Mouse (Mus musculus): Measurements from ENCODE around the gene Mrpl22. TPM values are rescaled to one million over a fixed set of nuclear protein-coding genes. Genes with fewer than 3 reads are reported as not detected.

The Mrpl22 gene
- polyA plus RNA-seq, 1 experiment, result 15.5 TPM

DNA sequence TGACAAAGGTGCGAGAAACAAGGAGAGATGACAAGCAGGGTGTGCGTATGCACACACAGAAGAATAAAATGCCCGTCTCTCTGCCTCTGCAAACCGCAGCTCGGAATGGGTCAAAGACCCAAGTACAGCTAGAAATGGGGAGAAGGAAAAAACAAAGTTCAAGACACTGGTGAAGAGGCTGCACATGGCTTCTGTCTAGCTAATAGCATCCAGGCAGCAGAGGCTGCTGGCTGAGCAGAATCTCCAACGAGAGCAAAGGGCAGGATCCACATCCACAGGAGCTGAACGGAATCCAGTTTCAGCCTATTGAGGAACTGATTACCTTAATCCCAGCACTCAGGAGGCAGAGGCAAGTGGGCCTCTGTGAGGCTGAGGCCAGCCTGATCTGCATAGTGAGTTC is 9.3 kb downstream of the Mrpl22 start:
- H3K4me1 ChIP-seq (ENCODE audit: control insufficient read depth, insufficient read depth, insufficient read length), result peaks cover 13% of the 10 kb centered on the region
- 95% methylated on average over 7 of the region's 7 CpGs for WGBS
- no peak for DNase-seq (ENCODE audit: low read depth in 1 of 2, low spot score in 2 of 2)
- no peak for TF ChIP-seq POLR2A (IDR thresholded peaks at IDR 0.05; ENCODE audit: low read depth, low read length)
- no peak for TF ChIP-seq CTCF (IDR thresholded peaks at IDR 0.05; ENCODE audit: extremely low read depth, insufficient read depth, insufficient read length, insufficient replicate concordance)
- no peaks in the 10 kb centered on the region for H3K27me3 ChIP-seq (ENCODE audit: control insufficient read depth, insufficient read depth, low read length)
- no peak overlapping the region for H3K4me3 ChIP-seq (ENCODE audit: extremely low read depth, insufficient read depth, insufficient read length)
- 0 out of 2 replicates have a peak overlapping the region, but pooled peaks have one; percentile 5 for H3K27ac ChIP-seq (ENCODE audit: insufficient read depth, low read length)
- H3K36me3 ChIP-seq (ENCODE audit: control insufficient read depth, insufficient read depth, low read length), result peaks cover 15% of the 10 kb centered on the region

- WGBS, result 0% methylated on average over 3 of the region's 3 CpGs
- TF ChIP-seq POLR2A (IDR thresholded peaks at IDR 0.05; ENCODE audit: low read depth, low read length) (peak; percentile 3; the same call in 1 of the 2 replicates), CTCF (IDR thresholded peaks at IDR 0.05; ENCODE audit: extremely low read depth, insufficient read depth, insufficient read length, insufficient replicate concordance) (no peak)
- H3K27ac ChIP-seq (ENCODE audit: insufficient read depth, low read length), result peak overlapping the region; percentile 73
- H3K36me3 ChIP-seq (ENCODE audit: control insufficient read depth, insufficient read depth, low read length), result peaks cover 14% of the 10 kb centered on the region
- peak overlapping the region; percentile 57; the same call in 1 of the 2 replicates for H3K4me3 ChIP-seq (ENCODE audit: extremely low read depth, insufficient read depth, insufficient read length)
- DNase-seq (ENCODE audit: low read depth in 1 of 2, low spot score in 2 of 2), result peak in 1 of 2 experiments; percentile 35
- H3K4me1 ChIP-seq (ENCODE audit: control insufficient read depth, insufficient read depth, insufficient read length), result peaks cover 13% of the 10 kb centered on the region
- no peaks in the 10 kb centered on the region for H3K27me3 ChIP-seq (ENCODE audit: control insufficient read depth, insufficient read depth, low read length)
Measured at GRCm38 (mm10) chr11:58183579-58183978, 12.1 kb downstream of the Mrpl22 start.

DNA sequence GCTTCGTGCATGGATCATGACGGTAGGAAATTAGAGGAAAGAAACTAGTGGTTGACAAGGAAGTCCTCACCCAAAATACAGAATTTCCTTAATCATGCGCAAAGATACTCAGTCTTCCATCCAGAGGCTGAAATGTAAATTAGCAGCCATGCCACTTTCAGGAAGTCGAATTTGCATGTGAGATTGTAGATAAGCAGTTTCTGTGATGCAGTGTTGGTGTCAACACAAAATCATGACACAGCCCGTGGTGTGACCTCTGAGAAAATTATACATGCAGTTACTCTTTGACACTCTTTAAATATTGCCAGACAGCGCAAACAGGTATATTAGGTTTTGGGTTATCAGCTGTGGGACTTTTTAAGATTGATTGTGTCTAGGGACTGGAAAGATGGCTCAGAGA is 18.2 kb downstream of the Mrpl22 start:
- peaks cover 4% of the 10 kb centered on the region; the same call in 1 of the 2 replicates for H3K4me1 ChIP-seq (ENCODE audit: control insufficient read depth, insufficient read depth, insufficient read length)
- DNase-seq (ENCODE audit: low read depth in 1 of 2, low spot score in 2 of 2), result no peak
- H3K36me3 ChIP-seq (ENCODE audit: control insufficient read depth, insufficient read depth, low read length), result peaks cover 22% of the 10 kb centered on the region
- TF ChIP-seq POLR2A (IDR thresholded peaks at IDR 0.05; ENCODE audit: low read depth, low read length) (no peak), CTCF (IDR thresholded peaks at IDR 0.05; ENCODE audit: extremely low read depth, insufficient read depth, insufficient read length, insufficient replicate concordance) (no peak)
- H3K27me3 ChIP-seq (ENCODE audit: control insufficient read depth, insufficient read depth, low read length), result no peaks in the 10 kb centered on the region
- no peak overlapping the region for H3K4me3 ChIP-seq (ENCODE audit: extremely low read depth, insufficient read depth, insufficient read length)
- H3K27ac ChIP-seq (ENCODE audit: insufficient read depth, low read length), result no peak overlapping the region
- 88% methylated on average over 6 of the region's 6 CpGs for WGBS

DNA sequence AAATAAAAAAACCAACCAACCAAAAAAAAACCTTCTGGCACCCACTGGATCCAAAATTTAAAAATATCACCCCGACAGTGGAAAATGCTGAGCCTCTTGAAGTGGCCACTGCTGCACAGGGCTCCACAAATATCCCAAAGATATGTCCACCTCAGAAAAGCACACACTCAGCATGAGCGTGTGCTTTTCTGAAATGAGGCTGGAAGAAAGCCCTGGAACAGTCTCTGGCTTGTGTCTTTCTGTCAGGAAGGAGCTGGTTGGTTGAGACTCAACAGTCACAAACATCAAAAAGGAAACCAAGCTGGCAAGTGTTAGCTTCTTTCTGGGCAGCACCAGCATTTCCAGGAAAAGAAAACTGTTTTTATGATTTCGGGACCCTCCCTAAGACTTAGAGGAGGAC is 21.9 kb downstream of the Mrpl22 start:
- no peaks in the 10 kb centered on the region; the same call in 1 of the 2 replicates for H3K4me1 ChIP-seq (ENCODE audit: control insufficient read depth, insufficient read depth, insufficient read length)
- H3K27ac ChIP-seq (ENCODE audit: insufficient read depth, low read length), result no peak overlapping the region
- no peak for TF ChIP-seq POLR2A (IDR thresholded peaks at IDR 0.05; ENCODE audit: low read depth, low read length)
- TF ChIP-seq CTCF (IDR thresholded peaks at IDR 0.05; ENCODE audit: extremely low read depth, insufficient read depth, insufficient read length, insufficient replicate concordance), result no peak
- H3K27me3 ChIP-seq (ENCODE audit: control insufficient read depth, insufficient read depth, low read length), result no peaks in the 10 kb centered on the region
- DNase-seq (ENCODE audit: low read depth in 1 of 2, low spot score in 2 of 2), result no peak
- H3K36me3 ChIP-seq (ENCODE audit: control insufficient read depth, insufficient read depth, low read length), result peaks cover 12% of the 10 kb centered on the region
- no peak overlapping the region for H3K4me3 ChIP-seq (ENCODE audit: extremely low read depth, insufficient read depth, insufficient read length)
- WGBS, result 50% methylated on average over 3 of the region's 3 CpGs

GRCm38 (mm10) chr11:58193860-58194520 is 22.5 kb downstream of the Mrpl22 start:
- H3K4me3 ChIP-seq (ENCODE audit: extremely low read depth, insufficient read depth, insufficient read length), result no peak overlapping the region
- peaks cover 6% of the 10 kb centered on the region for H3K36me3 ChIP-seq (ENCODE audit: control insufficient read depth, insufficient read depth, low read length)
- WGBS, result 78% methylated on average over 4 of the region's 4 CpGs
- no peak for TF ChIP-seq POLR2A (IDR thresholded peaks at IDR 0.05; ENCODE audit: low read depth, low read length)
- TF ChIP-seq CTCF (IDR thresholded peaks at IDR 0.05; ENCODE audit: extremely low read depth, insufficient read depth, insufficient read length, insufficient replicate concordance), result no peak
- peak overlapping the region; percentile 25; the same call in 1 of the 2 replicates for H3K27ac ChIP-seq (ENCODE audit: insufficient read depth, low read length)
- H3K4me1 ChIP-seq (ENCODE audit: control insufficient read depth, insufficient read depth, insufficient read length), result peaks cover 3% of the 10 kb centered on the region; the same call in 1 of the 2 replicates
- no peak for DNase-seq (ENCODE audit: low read depth in 1 of 2, low spot score in 2 of 2)
- no peaks in the 10 kb centered on the region for H3K27me3 ChIP-seq (ENCODE audit: control insufficient read depth, insufficient read depth, low read length)

GRCm38 (mm10) chr11:58198663-58199062 is 27.2 kb downstream of the Mrpl22 start:
- H3K4me3 ChIP-seq (ENCODE audit: extremely low read depth, insufficient read depth, insufficient read length), result no peak overlapping the region
- WGBS, result 88% methylated on average over 4 of the region's 4 CpGs
- no peaks in the 10 kb centered on the region for H3K27me3 ChIP-seq (ENCODE audit: control insufficient read depth, insufficient read depth, low read length)
- no peak overlapping the region for H3K27ac ChIP-seq (ENCODE audit: insufficient read depth, low read length)
- TF ChIP-seq CTCF (IDR thresholded peaks at IDR 0.05; ENCODE audit: extremely low read depth, insufficient read depth, insufficient read length, insufficient replicate concordance), result no peak
- no peak for TF ChIP-seq POLR2A (IDR thresholded peaks at IDR 0.05; ENCODE audit: low read depth, low read length)
- H3K36me3 ChIP-seq (ENCODE audit: control insufficient read depth, insufficient read depth, low read length), result peaks cover 5% of the 10 kb centered on the region; the same call in 1 of the 2 replicates
- no peak for DNase-seq (ENCODE audit: low read depth in 1 of 2, low spot score in 2 of 2)
- peaks cover 3% of the 10 kb centered on the region; the same call in 1 of the 2 replicates for H3K4me1 ChIP-seq (ENCODE audit: control insufficient read depth, insufficient read depth, insufficient read length)
